Mouse (Mus musculus) ES-E14 (cell line): Measurements from ENCODE around the gene Gm9999.

Experiments used
- MAFK ChIP-seq: IDR thresholded peaks from 2 replicates; pipeline ENCODE4 v1.6.1; 2014; ENCODE audit warnings: mild to moderate bottlenecking, low read depth, low read length, inconsistent platforms; ENCODE audit not compliant: insufficient read depth
- ZNF384 ChIP-seq: IDR thresholded peaks from 2 replicates; pipeline ENCODE4 v1.6.1; 2012; ENCODE audit warnings: low read depth, low read length, inconsistent platforms

GRCm38 (mm10) chr7:47019641-47020040 is 36.3 kb downstream of the Gm9999 start:
- TF ChIP-seq MAFK (no peak), ZNF384 (no peak)
